Mouse (Mus musculus) MEL (cell line): ENCODE data around the gene Ryr3. TPM values are rescaled to one million over a fixed set of nuclear protein-coding genes. Genes with fewer than 3 reads are reported as not detected.

Experiments
- DNase-seq: peaks from one replicate; pipeline ENCODE4 v3.0.0; 2011; ENCODE audit warnings: low read depth, low spot score
- H3K27ac ChIP-seq: 2 replicates; pipeline ENCODE4 v1.5.1; 2012; ENCODE audit warnings: low read depth, mild to moderate bottlenecking, control low read depth, low read length, moderate library complexity; ENCODE audit not compliant: control insufficient read depth
- H3K27me3 ChIP-seq, 2 experiments: fragments of 150-350 bp in 1 of 2; sonication (generic) in 1 of 2; 2 replicates each; pipeline ENCODE4 v1.6.1; 2012; ENCODE audit warnings: low read length in 2 of 2, mild to moderate bottlenecking in 2 of 2, improper control_type of control experiment in 1 of 2, moderate library complexity in 1 of 2; ENCODE audit not compliant: insufficient read depth in 2 of 2, control insufficient read depth in 1 of 2
- H3K36me3 ChIP-seq, 2 experiments: 2 replicates each; pipeline ENCODE4 v1.6.1; 2012 to 2014; ENCODE audit warnings: low read length in 2 of 2, improper control_type of control experiment in 1 of 2, inconsistent platforms in 1 of 2, mild to moderate bottlenecking in 1 of 2; ENCODE audit not compliant: insufficient read depth in 2 of 2, control insufficient read depth in 1 of 2
- H3K4me1 ChIP-seq, 2 experiments: fragments of 150-350 bp in 1 of 2; sonication (generic) in 1 of 2; 2 replicates each; pipeline ENCODE4 v1.6.1; 2012; ENCODE audit warnings: low read length in 2 of 2, improper control_type of control experiment in 1 of 2, mild to moderate bottlenecking in 1 of 2; ENCODE audit not compliant: insufficient read depth in 2 of 2, control insufficient read depth in 1 of 2
- H3K4me3 ChIP-seq, 2 experiments: fragments of 150-350 bp in 1 of 2; sonication (generic) in 1 of 2; 2 replicates each; pipeline ENCODE4 v1.5.1; 2012; ENCODE audit warnings: low read depth in 2 of 2, low read length in 2 of 2, mild to moderate bottlenecking in 2 of 2, moderate library complexity in 2 of 2, control low read depth in 1 of 2, improper control_type of control experiment in 1 of 2; ENCODE audit not compliant: control insufficient read depth in 1 of 2, insufficient read depth in 1 of 2
- H3K79me2 ChIP-seq: 2 replicates; pipeline ENCODE4 v1.6.1; 2012; ENCODE audit warnings: mild to moderate bottlenecking, low read length, moderate library complexity; ENCODE audit not compliant: control insufficient read depth, poor library complexity, insufficient read depth
- H3K9ac ChIP-seq: 2 replicates; pipeline ENCODE4 v1.6.1; 2012; ENCODE audit warnings: low read depth, mild to moderate bottlenecking, control low read depth, low read length, moderate library complexity; ENCODE audit not compliant: control insufficient read depth, poor library complexity, severe bottlenecking
- H3K9me3 ChIP-seq: fragments of 150-350 bp; sonication (generic); replicated peaks from 2 replicates; pipeline ENCODE4 v1.6.1; 2012; ENCODE audit warnings: mild to moderate bottlenecking, low read length, improper control_type of control experiment, moderate library complexity; ENCODE audit not compliant: insufficient read depth
- BHLHE40 ChIP-seq: IDR thresholded peaks from 2 replicates; pipeline ENCODE4 v1.6.1; 2012; ENCODE audit warnings: low read depth, mild to moderate bottlenecking, inconsistent platforms, low read length, improper control_type of control experiment, borderline replicate concordance
- CHD1 ChIP-seq: IDR thresholded peaks from 2 replicates; pipeline ENCODE4 v1.6.1; 2012; ENCODE audit warnings: low read depth, mild to moderate bottlenecking, inconsistent platforms, low read length, improper control_type of control experiment
- CTCF ChIP-seq, 3 experiments: IDR thresholded peaks in 2 of 3; conservative IDR thresholded peaks in 1 of 3; 2 replicates each; pipeline ENCODE4 v1.5.1; 2011 to 2012; ENCODE audit warnings: low read length in 3 of 3, low read depth in 2 of 3, mild to moderate bottlenecking in 2 of 3, improper control_type of control experiment in 1 of 3, inconsistent platforms in 1 of 3, mixed read lengths in 1 of 3, moderate library complexity in 1 of 3; ENCODE audit not compliant: control insufficient read depth in 1 of 3, insufficient read depth in 1 of 3, poor library complexity in 1 of 3, severe bottlenecking in 1 of 3
- ELF1 ChIP-seq: IDR thresholded peaks from 2 replicates; pipeline ENCODE4 v1.6.1; 2014; ENCODE audit warnings: low read depth, mild to moderate bottlenecking, inconsistent platforms, low read length, improper control_type of control experiment, moderate library complexity
- EP300 ChIP-seq, 2 experiments: IDR thresholded peaks; 2 replicates each; pipeline ENCODE4 v1.6.1; 2011; ENCODE audit warnings: improper control_type of control experiment in 2 of 2, low read length in 2 of 2, low read depth in 1 of 2, mild to moderate bottlenecking in 1 of 2
- ETS1 ChIP-seq: IDR thresholded peaks from 2 replicates; pipeline ENCODE4 v1.6.1; 2012; ENCODE audit warnings: low read depth, mild to moderate bottlenecking, inconsistent platforms, low read length, improper control_type of control experiment, moderate library complexity
- MAFK ChIP-seq: IDR thresholded peaks from 2 replicates; pipeline ENCODE4 v1.6.1; 2011; ENCODE audit warnings: low read depth, mild to moderate bottlenecking, low read length, improper control_type of control experiment, borderline replicate concordance
- MAX ChIP-seq: IDR thresholded peaks from 2 replicates; pipeline ENCODE4 v1.6.1; 2011; ENCODE audit warnings: low read length, improper control_type of control experiment
- MAZ ChIP-seq: IDR thresholded peaks from 2 replicates; pipeline ENCODE4 v1.6.1; 2012; ENCODE audit warnings: low read depth, mild to moderate bottlenecking, inconsistent platforms, low read length, improper control_type of control experiment
- MYB ChIP-seq: IDR thresholded peaks from 2 replicates; pipeline ENCODE4 v1.6.1; 2011; ENCODE audit warnings: mild to moderate bottlenecking, low read depth, low read length, improper control_type of control experiment
- MYC ChIP-seq: IDR thresholded peaks from 2 replicates; pipeline ENCODE4 v1.6.1; 2011; ENCODE audit warnings: low read depth, mild to moderate bottlenecking, low read length, improper control_type of control experiment, moderate library complexity
- NELFE ChIP-seq: IDR thresholded peaks from 2 replicates; pipeline ENCODE4 v1.6.1; 2011; ENCODE audit warnings: low read depth, low read length, improper control_type of control experiment
- POLR2A ChIP-seq, 2 experiments: IDR thresholded peaks; 2 replicates each; pipeline ENCODE4 v1.6.1; 2011 to 2012; ENCODE audit warnings: low read length in 2 of 2, mild to moderate bottlenecking in 2 of 2, control low read depth in 1 of 2, improper control_type of control experiment in 1 of 2, low read depth in 1 of 2, moderate library complexity in 1 of 2; ENCODE audit not compliant: control insufficient read depth in 1 of 2, insufficient read depth in 1 of 2, poor library complexity in 1 of 2
- POLR2AphosphoS2 ChIP-seq: IDR thresholded peaks from 2 replicates; pipeline ENCODE4 v1.6.1; 2011; ENCODE audit warnings: low read length, improper control_type of control experiment
- POLR2AphosphoS5 ChIP-seq: IDR thresholded peaks from 2 replicates; pipeline ENCODE4 v1.6.1; 2012; ENCODE audit warnings: low read depth, borderline replicate concordance, mild to moderate bottlenecking, inconsistent platforms, low read length, moderate library complexity, mixed read lengths
- RAD21 ChIP-seq: IDR thresholded peaks from 2 replicates; pipeline ENCODE4 v1.6.1; 2011; ENCODE audit warnings: mild to moderate bottlenecking, low read depth, low read length, improper control_type of control experiment
- RCOR1 ChIP-seq: IDR thresholded peaks from 2 replicates; pipeline ENCODE4 v1.6.1; 2012; ENCODE audit warnings: low read depth, mild to moderate bottlenecking, inconsistent platforms, low read length, improper control_type of control experiment
- SMC3 ChIP-seq: IDR thresholded peaks from 2 replicates; pipeline ENCODE4 v1.6.1; 2011; ENCODE audit warnings: low read depth, low read length, improper control_type of control experiment
- TAL1 ChIP-seq: IDR thresholded peaks from 2 replicates; pipeline ENCODE4 v1.6.1; 2012; ENCODE audit warnings: mild to moderate bottlenecking, inconsistent platforms, low read length, moderate library complexity, mixed read lengths
- TCF12 ChIP-seq: IDR thresholded peaks from 2 replicates; pipeline ENCODE4 v1.6.1; 2014; ENCODE audit warnings: low read depth, mild to moderate bottlenecking, inconsistent platforms, low read length, improper control_type of control experiment, moderate library complexity
- USF1 ChIP-seq: IDR thresholded peaks from 2 replicates; pipeline ENCODE4 v1.6.1; 2014; ENCODE audit warnings: low read depth, mild to moderate bottlenecking, inconsistent platforms, low read length, improper control_type of control experiment, moderate library complexity
- polyA plus RNA-seq, 2 experiments: library from polyadenylated mRNA; stranded (reverse) in 1 of 2; unstranded in 1 of 2; fragments of >175 nt in 1 of 2; fragments of >200 nt in 1 of 2; gene quantifications; 2 replicates each; pipeline versions ENCODE4 v1.2.1 to v1.2.4; 2012; ENCODE audit warnings: low replicate concordance in 2 of 2, low read depth in 1 of 2; ENCODE audit not compliant: insufficient read length in 2 of 2, insufficient read depth in 1 of 2, missing spikeins in 1 of 2
- total RNA-seq: library from RNA; depleted of rRNA; stranded (reverse); fragments of 300-350 nt; gene quantifications from 2 replicates; pipeline ENCODE4 v1.2.3, GENCODE M21; 2012

The Ryr3 gene
- total and polyA plus RNA-seq, 3 experiments, result 0.04 TPM; not detected in 2

DNA sequence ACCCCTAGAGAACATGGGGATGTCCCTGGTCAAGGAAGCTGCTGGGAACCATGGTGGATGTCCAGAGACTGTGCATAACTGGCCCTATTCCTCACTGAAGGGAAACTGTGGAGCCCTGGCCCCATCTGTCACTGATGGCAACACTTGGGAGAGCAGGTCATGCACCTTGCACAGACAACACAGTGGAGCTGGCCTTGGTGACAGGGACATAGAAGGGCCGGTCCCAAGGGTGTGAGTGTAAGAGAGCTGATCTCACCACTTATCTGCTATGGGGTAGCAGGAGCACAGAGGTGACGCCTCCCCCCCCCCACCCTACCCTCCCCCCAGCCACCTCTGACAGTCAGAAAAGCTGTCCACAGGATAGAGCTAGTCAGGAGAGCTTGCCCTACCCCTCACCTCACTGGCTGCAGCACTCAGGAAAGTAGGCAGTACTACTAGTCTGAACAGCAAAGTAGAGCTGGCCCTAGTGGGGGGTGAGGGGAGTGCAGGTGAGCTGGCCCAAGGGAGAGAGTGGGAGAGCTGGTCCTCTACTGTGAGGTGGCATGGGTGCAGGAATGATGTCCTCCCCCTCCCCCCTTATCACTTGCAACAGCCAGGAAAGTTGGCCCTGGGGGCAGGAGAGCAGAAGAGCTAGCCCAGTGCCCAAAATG lies 17.7 kb downstream of the Ryr3 start:
- Histone ChIP-seq H3K79me2 (no peaks in the 10 kb centered on the region), H3K4me3 (no peak overlapping the region)
- TF ChIP-seq EP300 (IDR thresholded peaks at IDR 0.05; ENCODE audit: low read depth in 1 of 2, low read length in 2 of 2) (no peak), POLR2AphosphoS5 (no peak), MAX (no peak), TCF12 (no peak), CTCF (IDR thresholded peaks at IDR 0.05 in 2 of 3, conservative IDR thresholded peaks at IDR 0.05 in 1 of 3; ENCODE audit: control insufficient read depth in 1 of 3, insufficient read depth in 1 of 3, low read depth in 2 of 3, low read length in 3 of 3, poor library complexity in 1 of 3, severe bottlenecking in 1 of 3) (no peak), ELF1 (no peak), BHLHE40 (no peak), USF1 (no peak), POLR2A (IDR thresholded peaks at IDR 0.05; ENCODE audit: control insufficient read depth in 1 of 2, insufficient read depth in 1 of 2, low read depth in 1 of 2, low read length in 2 of 2, poor library complexity in 1 of 2) (no peak), MYC (no peak)
- TF ChIP-seq, all 39 proteins: peak for 0
- Histone ChIP-seq H3K36me3 (no peaks in the 10 kb centered on the region), H3K9me3 (no peaks in the 10 kb centered on the region), H3K4me1 (no peaks in the 10 kb centered on the region), H3K9ac (no peak overlapping the region), H3K27me3 (no peaks in the 10 kb centered on the region), H3K27ac (no peak overlapping the region)
- no peak for DNase-seq

DNA sequence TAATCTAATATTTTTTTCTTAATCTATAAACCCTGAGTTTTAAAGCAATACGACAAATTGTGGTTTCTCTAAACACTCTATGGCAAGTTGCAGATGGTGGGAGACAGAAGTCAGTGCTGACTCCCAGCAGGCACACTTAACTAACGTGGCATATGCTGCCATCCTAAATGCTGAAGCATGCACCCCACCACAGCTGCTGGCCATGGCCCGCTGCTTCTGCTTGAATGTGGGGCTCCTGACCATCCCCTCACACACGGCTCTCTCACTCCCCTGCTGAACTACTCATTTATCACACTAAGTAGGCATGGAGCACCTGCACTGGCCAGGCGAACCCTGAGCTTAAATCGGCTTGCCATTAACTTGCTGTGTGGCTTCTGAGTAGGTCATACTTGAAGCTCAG lies 29.7 kb downstream of the Ryr3 start:
- Histone ChIP-seq H3K79me2 (no peaks in the 10 kb centered on the region), H3K4me3 (no peak overlapping the region), H3K9ac (no peak overlapping the region), H3K27me3 (no peaks in the 10 kb centered on the region), H3K27ac (no peak overlapping the region), H3K9me3 (no peaks in the 10 kb centered on the region), H3K36me3 (no peaks in the 10 kb centered on the region), H3K4me1 (no peaks in the 10 kb centered on the region)
- no peak for TF ChIP-seq MAFK
- TF ChIP-seq RCOR1, result no peak
- TF ChIP-seq EP300 (IDR thresholded peaks at IDR 0.05; ENCODE audit: low read depth in 1 of 2, low read length in 2 of 2), result no peak
- no peak for TF ChIP-seq POLR2A (IDR thresholded peaks at IDR 0.05; ENCODE audit: control insufficient read depth in 1 of 2, insufficient read depth in 1 of 2, low read depth in 1 of 2, low read length in 2 of 2, poor library complexity in 1 of 2)
- TF ChIP-seq NELFE, result no peak
- TF ChIP-seq TCF12, result no peak
- no peak for TF ChIP-seq MAZ
- no peak for DNase-seq

DNA sequence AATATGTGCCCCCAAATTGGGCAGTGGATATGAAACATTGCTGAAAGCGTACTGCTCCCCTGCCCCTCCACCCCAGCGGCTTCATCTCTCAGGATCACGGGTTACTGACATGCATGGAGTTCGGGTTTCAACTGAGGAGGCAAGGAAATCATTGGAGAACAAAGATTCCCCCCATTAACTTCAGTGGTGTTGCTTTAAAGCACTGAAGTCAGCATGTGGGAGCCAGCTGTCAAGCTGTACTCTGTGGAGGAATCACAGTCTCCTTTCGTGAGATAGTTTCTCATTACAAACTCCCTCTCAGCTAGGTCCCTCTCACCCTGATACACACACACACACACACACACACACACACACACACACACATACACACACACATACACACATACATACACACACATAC lies 35.2 kb downstream of the Ryr3 start:
- TF ChIP-seq MYB (no peak), EP300 (IDR thresholded peaks at IDR 0.05; ENCODE audit: low read depth in 1 of 2, low read length in 2 of 2) (no peak), MYC (no peak), RAD21 (no peak), ETS1 (no peak), CHD1 (no peak), SMC3 (no peak), POLR2AphosphoS2 (no peak), TAL1 (no peak), RCOR1 (no peak), USF1 (no peak), CTCF (IDR thresholded peaks at IDR 0.05 in 2 of 3, conservative IDR thresholded peaks at IDR 0.05 in 1 of 3; ENCODE audit: control insufficient read depth in 1 of 3, insufficient read depth in 1 of 3, low read depth in 2 of 3, low read length in 3 of 3, poor library complexity in 1 of 3, severe bottlenecking in 1 of 3) (no peak), POLR2AphosphoS5 (no peak)
- TF ChIP-seq, all 39 proteins: peak for 0

More for the DNA sequence above, 35.2 kb downstream of the Ryr3 start:
- Histone ChIP-seq H3K79me2 (no peaks in the 10 kb centered on the region), H3K9ac (no peak overlapping the region), H3K4me1 (no peaks in the 10 kb centered on the region), H3K4me3 (no peak overlapping the region), H3K27ac (no peak overlapping the region), H3K9me3 (no peaks in the 10 kb centered on the region), H3K27me3 (no peaks in the 10 kb centered on the region), H3K36me3 (no peaks in the 10 kb centered on the region)
- no peak for DNase-seq
